Mouse (Mus musculus): ENCODE results near the gene Dcst2. TPM values are rescaled to one million over a fixed set of nuclear protein-coding genes. Genes with fewer than 3 reads are reported as not detected.

Dcst2 gene
- polyA plus RNA-seq, 1 experiment, result not detected

- no peaks in the 10 kb centered on the region for H3K27me3 ChIP-seq (replicated peaks)
- H3K4me1 ChIP-seq, result peaks cover 59% of the 10 kb centered on the region
- no peak for TF ChIP-seq FLI1 (IDR thresholded peaks at IDR 0.05; ENCODE audit: low read length)
- TF ChIP-seq GATA1 (IDR thresholded peaks at IDR 0.05; ENCODE audit: borderline replicate concordance, low read length), result no peak
- peaks cover 48% of the 10 kb centered on the region for H3K36me3 ChIP-seq (replicated peaks; ENCODE audit: low read length)
- H3K4me3 ChIP-seq (replicated peaks), result peak overlapping the region; percentile 95
- H3K9me3 ChIP-seq, result peaks cover 3% of the 10 kb centered on the region; the same call in 1 of the 2 replicates
Observed at GRCm38 (mm10) chr3:89418861-89419250, 57.1 kb downstream of the Dcst2 start.

- no peak for TF ChIP-seq FLI1 (IDR thresholded peaks at IDR 0.05; ENCODE audit: low read length)
- no peak for TF ChIP-seq GATA1 (IDR thresholded peaks at IDR 0.05; ENCODE audit: borderline replicate concordance, low read length)
- Histone ChIP-seq H3K9me3 (peaks cover 3% of the 10 kb centered on the region; the same call in 1 of the 2 replicates), H3K4me1 (peaks cover 64% of the 10 kb centered on the region), H3K27me3 (replicated peaks) (no peaks in the 10 kb centered on the region), H3K36me3 (replicated peaks; ENCODE audit: low read length) (peaks cover 48% of the 10 kb centered on the region), H3K4me3 (replicated peaks) (peak overlapping the region; percentile 95)
Observed at GRCm38 (mm10) chr3:89419571-89419970, 57.8 kb downstream of the Dcst2 start.

GRCm38 (mm10) chr3:89419981-89420380 is 58.2 kb downstream of the Dcst2 start:
- Histone ChIP-seq H3K27me3 (replicated peaks) (no peaks in the 10 kb centered on the region), H3K36me3 (replicated peaks; ENCODE audit: low read length) (peaks cover 48% of the 10 kb centered on the region), H3K9me3 (no peaks in the 10 kb centered on the region), H3K4me3 (replicated peaks) (peak overlapping the region; percentile 95), H3K4me1 (peaks cover 67% of the 10 kb centered on the region)
- TF ChIP-seq FLI1 (IDR thresholded peaks at IDR 0.05; ENCODE audit: low read length) (no peak), GATA1 (IDR thresholded peaks at IDR 0.05; ENCODE audit: borderline replicate concordance, low read length) (no peak)

- Histone ChIP-seq H3K36me3 (replicated peaks; ENCODE audit: low read length) (peaks cover 49% of the 10 kb centered on the region), H3K4me3 (replicated peaks) (peak overlapping the region; percentile 91)
- no peak for TF ChIP-seq FLI1 (IDR thresholded peaks at IDR 0.05; ENCODE audit: low read length)
- no peak for TF ChIP-seq GATA1 (IDR thresholded peaks at IDR 0.05; ENCODE audit: borderline replicate concordance, low read length)
Observed at GRCm38 (mm10) chr3:89420421-89420820, 58.6 kb downstream of the Dcst2 start.

GRCm38 (mm10) chr3:89421002-89421774 is 59.4 kb downstream of the Dcst2 start:
- Histone ChIP-seq H3K4me3 (replicated peaks) (peak overlapping the region; percentile 91), H3K4me1 (peaks cover 64% of the 10 kb centered on the region), H3K9me3 (no peaks in the 10 kb centered on the region), H3K27me3 (replicated peaks) (no peaks in the 10 kb centered on the region), H3K36me3 (replicated peaks; ENCODE audit: low read length) (peaks cover 50% of the 10 kb centered on the region)
- TF ChIP-seq FLI1 (IDR thresholded peaks at IDR 0.05; ENCODE audit: low read length) (no peak), GATA1 (IDR thresholded peaks at IDR 0.05; ENCODE audit: borderline replicate concordance, low read length) (no peak)

More at GRCm38 (mm10) chr3:89420421-89420820, 58.6 kb downstream of the Dcst2 start:
- Histone ChIP-seq H3K27me3 (replicated peaks) (no peaks in the 10 kb centered on the region), H3K9me3 (no peaks in the 10 kb centered on the region), H3K4me1 (peaks cover 67% of the 10 kb centered on the region)

- Histone ChIP-seq H3K36me3 (replicated peaks; ENCODE audit: low read length) (peaks cover 54% of the 10 kb centered on the region), H3K4me1 (peaks cover 56% of the 10 kb centered on the region), H3K4me3 (replicated peaks) (peak overlapping the region; percentile 91), H3K27me3 (replicated peaks) (no peaks in the 10 kb centered on the region), H3K9me3 (no peaks in the 10 kb centered on the region)
- TF ChIP-seq FLI1 (IDR thresholded peaks at IDR 0.05; ENCODE audit: low read length), result no peak
- TF ChIP-seq GATA1 (IDR thresholded peaks at IDR 0.05; ENCODE audit: borderline replicate concordance, low read length), result no peak
Observed at GRCm38 (mm10) chr3:89421810-89422473, 60.2 kb downstream of the Dcst2 start.

- no peak overlapping the region for H3K4me3 ChIP-seq (replicated peaks)
- H3K4me1 ChIP-seq, result peaks cover 53% of the 10 kb centered on the region
- peaks cover 61% of the 10 kb centered on the region for H3K36me3 ChIP-seq (replicated peaks; ENCODE audit: low read length)
- no peaks in the 10 kb centered on the region for H3K27me3 ChIP-seq (replicated peaks)
- TF ChIP-seq GATA1 (IDR thresholded peaks at IDR 0.05; ENCODE audit: borderline replicate concordance, low read length) (no peak), FLI1 (IDR thresholded peaks at IDR 0.05; ENCODE audit: low read length) (no peak)
- H3K9me3 ChIP-seq, result no peaks in the 10 kb centered on the region
Observed at GRCm38 (mm10) chr3:89422556-89423205, 60.9 kb downstream of the Dcst2 start.

- Histone ChIP-seq H3K4me3 (replicated peaks) (no peak overlapping the region), H3K36me3 (replicated peaks; ENCODE audit: low read length) (peaks cover 71% of the 10 kb centered on the region)
Observed at GRCm38 (mm10) chr3:89424416-89425140, 62.8 kb downstream of the Dcst2 start.

GRCm38 (mm10) chr3:89425141-89425525 is 63.4 kb downstream of the Dcst2 start:
- H3K4me3 ChIP-seq (replicated peaks), result no peak overlapping the region
- peaks cover 47% of the 10 kb centered on the region for H3K4me1 ChIP-seq
- no peaks in the 10 kb centered on the region for H3K9me3 ChIP-seq
- peaks cover 71% of the 10 kb centered on the region for H3K36me3 ChIP-seq (replicated peaks; ENCODE audit: low read length)
- H3K27me3 ChIP-seq (replicated peaks), result no peaks in the 10 kb centered on the region
- TF ChIP-seq GATA1 (IDR thresholded peaks at IDR 0.05; ENCODE audit: borderline replicate concordance, low read length) (no peak), FLI1 (IDR thresholded peaks at IDR 0.05; ENCODE audit: low read length) (no peak)

More at GRCm38 (mm10) chr3:89424416-89425140, 62.8 kb downstream of the Dcst2 start:
- TF ChIP-seq GATA1 (IDR thresholded peaks at IDR 0.05; ENCODE audit: borderline replicate concordance, low read length), result no peak
- no peak for TF ChIP-seq FLI1 (IDR thresholded peaks at IDR 0.05; ENCODE audit: low read length)
- H3K4me1 ChIP-seq, result peaks cover 49% of the 10 kb centered on the region
- no peaks in the 10 kb centered on the region for H3K9me3 ChIP-seq
- H3K27me3 ChIP-seq (replicated peaks), result no peaks in the 10 kb centered on the region

Measured in megakaryocyte, embryonic 14.5 days (primary cell).